Mouse (Mus musculus) kidney, embryonic 16.5 days (tissue): Measurements from ENCODE around the gene Lgals7. TPM values are rescaled to one million over a fixed set of nuclear protein-coding genes. Genes with fewer than 3 reads are reported as not detected.

Experiments
- ATAC-seq: fragments of 200-750 bp; cut with Nextera tagmentation; 2 replicates; pipeline ENCODE4 v1.8.0; 2017; ENCODE audit warnings: moderate TSS enrichment; ENCODE audit not compliant: low FRiP score, low TSS enrichment
- H3K27ac ChIP-seq: fragments of 300-500 bp; sonication (generic); 2 replicates; pipeline ENCODE4 v1.5.1; 2014; ENCODE audit warnings: low read length
- H3K27me3 ChIP-seq: fragments of 300-500 bp; sonication (generic); 2 replicates; pipeline ENCODE4 v1.6.1; 2014; ENCODE audit warnings: low read length, control low read depth, mixed read lengths; ENCODE audit not compliant: insufficient read depth
- H3K36me3 ChIP-seq: fragments of 300-500 bp; sonication (generic); 2 replicates; pipeline ENCODE4 v1.6.1; 2014; ENCODE audit warnings: low read length, control low read depth, mixed read lengths; ENCODE audit not compliant: insufficient read depth
- H3K4me1 ChIP-seq: fragments of 300-500 bp; sonication (generic); 2 replicates; pipeline ENCODE4 v1.6.1; 2014; ENCODE audit warnings: low read length, control low read depth, mixed read lengths; ENCODE audit not compliant: insufficient read depth
- H3K4me2 ChIP-seq: fragments of 300-500 bp; sonication (generic); replicated peaks from 2 replicates; pipeline ENCODE4 v1.6.1; 2014; ENCODE audit warnings: low read depth, low read length
- H3K4me3 ChIP-seq: fragments of 300-500 bp; sonication (generic); 2 replicates; pipeline ENCODE4 v1.5.1; 2014; ENCODE audit warnings: mild to moderate bottlenecking, low read length
- H3K9ac ChIP-seq: fragments of 300-500 bp; sonication (generic); replicated peaks from 2 replicates; pipeline ENCODE4 v1.6.1; 2014; ENCODE audit warnings: low read length
- H3K9me3 ChIP-seq: fragments of 300-500 bp; sonication (generic); 2 replicates; pipeline ENCODE4 v1.6.1; 2016; ENCODE audit warnings: low read length, control low read depth
- WGBS: fragments of 180-500 bp; shearing (Covaris S2); extraction: QIAGEN DNeasy Blood & Tissue Kit; methylation state at CpG from one replicate; pipeline ENCODE4 v1.1.7; 2014; 5-methylcytosine and 5-hydroxymethylcytosine counted together
- polyA plus RNA-seq: library from polyadenylated mRNA; unstranded; fragments of >200 nt; fragmentation: Nextera tagmentation; extraction: Ambion mirVana; gene quantifications from 2 replicates; pipeline ENCODE4 v1.2.1, GENCODE M21; 2015

Lgals7 gene
- polyA plus RNA-seq, 1 experiment from 2014 or later: 1.3 TPM

GRCm38 (mm10) chr7:28827338-28827737 lies 36.3 kb upstream of the Lgals7 start:
- peaks cover 7% of the 10 kb centered on the region; the same call in 1 of the 2 replicates for H3K4me1 ChIP-seq
- H3K27ac ChIP-seq: no peak overlapping the region
- H3K9me3 ChIP-seq: no peaks in the 10 kb centered on the region
- no peak overlapping the region for H3K4me3 ChIP-seq
- H3K36me3 ChIP-seq: peaks cover 20% of the 10 kb centered on the region
- ATAC-seq: no peak
- WGBS: 48% methylated on average over 3 of the region's 3 CpGs
- H3K9ac ChIP-seq: no peak overlapping the region
- H3K4me2 ChIP-seq: no peak overlapping the region
- H3K27me3 ChIP-seq: no peaks in the 10 kb centered on the region

- H3K27ac ChIP-seq: no peak overlapping the region
- no peak overlapping the region for H3K4me2 ChIP-seq
- H3K4me3 ChIP-seq: no peak overlapping the region
- peaks cover under 1% of the 10 kb centered on the region; the same call in 1 of the 2 replicates for H3K4me1 ChIP-seq
- H3K36me3 ChIP-seq: peaks cover 18% of the 10 kb centered on the region
- H3K9ac ChIP-seq: no peak overlapping the region
- no peaks in the 10 kb centered on the region for H3K27me3 ChIP-seq
- 96% methylated on average over 8 of the region's 8 CpGs for WGBS
- no peaks in the 10 kb centered on the region for H3K9me3 ChIP-seq
- no peak for ATAC-seq
These were observed 33.8 kb upstream of the Lgals7 start for GRCm38 (mm10) chr7:28829821-28830220.

- Histone ChIP-seq H3K4me3 (no peak overlapping the region), H3K9ac (no peak overlapping the region), H3K36me3 (peaks cover 18% of the 10 kb centered on the region), H3K27me3 (no peaks in the 10 kb centered on the region), H3K9me3 (no peaks in the 10 kb centered on the region), H3K4me2 (no peak overlapping the region), H3K27ac (no peak overlapping the region), H3K4me1 (no peaks in the 10 kb centered on the region)
- no peak for ATAC-seq
- 87% methylated on average over 5 of the region's 5 CpGs for WGBS
These were observed 32.7 kb upstream of the Lgals7 start for GRCm38 (mm10) chr7:28830981-28831380.

GRCm38 (mm10) chr7:28831411-28832125 lies 32.1 kb upstream of the Lgals7 start:
- 89% methylated on average over 17 of the region's 17 CpGs for whole genome bisulfite sequencing
- H3K9ac ChIP-seq: no peak overlapping the region
- H3K27ac ChIP-seq: no peak overlapping the region
- no peaks in the 10 kb centered on the region for H3K27me3 ChIP-seq
- peaks cover 18% of the 10 kb centered on the region for H3K36me3 ChIP-seq
- H3K9me3 ChIP-seq: no peaks in the 10 kb centered on the region
- no peaks in the 10 kb centered on the region for H3K4me1 ChIP-seq
- no peak overlapping the region for H3K4me2 ChIP-seq
- no peak for ATAC-seq
- no peak overlapping the region for H3K4me3 ChIP-seq

GRCm38 (mm10) chr7:28832137-28832536 lies 31.5 kb upstream of the Lgals7 start:
- no peak for ATAC-seq
- H3K27ac ChIP-seq: no peak overlapping the region
- WGBS: 64% methylated on average over 6 of the region's 6 CpGs
- no peaks in the 10 kb centered on the region for H3K4me1 ChIP-seq
- H3K27me3 ChIP-seq: no peaks in the 10 kb centered on the region
- H3K9me3 ChIP-seq: no peaks in the 10 kb centered on the region
- H3K9ac ChIP-seq: no peak overlapping the region
- H3K36me3 ChIP-seq: peaks cover 18% of the 10 kb centered on the region
- no peak overlapping the region for H3K4me2 ChIP-seq
- H3K4me3 ChIP-seq: no peak overlapping the region

- H3K4me1 ChIP-seq: no peaks in the 10 kb centered on the region
- 88% methylated on average over 6 of the region's 6 CpGs for WGBS
- no peak within 1 kb of the TSS for H3K4me2 ChIP-seq
- no peak within 1 kb of the TSS for H3K9ac ChIP-seq
- no peak within 1 kb of the TSS for H3K4me3 ChIP-seq
- H3K27ac ChIP-seq: no peak within 1 kb of the TSS
- peaks cover 18% of the 10 kb centered on the region for H3K36me3 ChIP-seq
- ATAC-seq: no peak
- no peaks in the 10 kb centered on the region for H3K9me3 ChIP-seq
- no peaks in the 10 kb centered on the region for H3K27me3 ChIP-seq
These were observed 29.8 kb upstream of the Lgals7 start, which contains the start of gene Lgals4 for GRCm38 (mm10) chr7:28833723-28834347. Gene Lgals4 (plus strand): TSS chr7:28833854.

GRCm38 (mm10) chr7:28836936-28837335 lies 26.7 kb upstream of the Lgals7 start:
- Histone ChIP-seq H3K9me3 (no peaks in the 10 kb centered on the region), H3K4me1 (no peaks in the 10 kb centered on the region), H3K27ac (no peak overlapping the region), H3K4me3 (no peak overlapping the region), H3K36me3 (no peaks in the 10 kb centered on the region), H3K4me2 (no peak overlapping the region), H3K27me3 (no peaks in the 10 kb centered on the region), H3K9ac (no peak overlapping the region)
- WGBS: 80% methylated on average over 5 of the region's 5 CpGs
- no peak for ATAC-seq

GRCm38 (mm10) chr7:28838331-28838730 lies 25.3 kb upstream of the Lgals7 start:
- 0 out of 2 replicates have a peak, but pooled peaks cover 2% of the 10 kb centered on the region for H3K9me3 ChIP-seq
- H3K4me3 ChIP-seq: no peak overlapping the region
- H3K4me2 ChIP-seq: no peak overlapping the region
- no peaks in the 10 kb centered on the region for H3K27me3 ChIP-seq
- no peaks in the 10 kb centered on the region for H3K36me3 ChIP-seq
- WGBS: 66% methylated on average over 9 of the region's 9 CpGs
- H3K4me1 ChIP-seq: no peaks in the 10 kb centered on the region
- H3K9ac ChIP-seq: no peak overlapping the region
- H3K27ac ChIP-seq: no peak overlapping the region
- no peak for ATAC-seq

GRCm38 (mm10) chr7:28847273-28847672 lies 16.4 kb upstream of the Lgals7 start:
- no peak for ATAC-seq
- WGBS: 53% methylated on average over 1 of the region's 1 CpGs

GRCm38 (mm10) chr7:28849700-28850236 lies 13.9 kb upstream of the Lgals7 start:
- WGBS: 19% methylated on average over 1 of the region's 1 CpGs
- peak; percentile 69; the same call in 1 of the 2 replicates for ATAC-seq

More at GRCm38 (mm10) chr7:28847273-28847672, 16.4 kb upstream of the Lgals7 start:
- no peak overlapping the region for H3K4me2 ChIP-seq
- H3K9me3 ChIP-seq: peaks cover 2% of the 10 kb centered on the region; the same call in 1 of the 2 replicates
- H3K4me3 ChIP-seq: no peak overlapping the region
- H3K9ac ChIP-seq: no peak overlapping the region
- no peak overlapping the region for H3K27ac ChIP-seq
- H3K36me3 ChIP-seq: no peaks in the 10 kb centered on the region
- H3K4me1 ChIP-seq: peaks cover 4% of the 10 kb centered on the region; the same call in 1 of the 2 replicates
- no peaks in the 10 kb centered on the region for H3K27me3 ChIP-seq

More at GRCm38 (mm10) chr7:28849700-28850236, 13.9 kb upstream of the Lgals7 start:
- H3K4me1 ChIP-seq: peaks cover 4% of the 10 kb centered on the region; the same call in 1 of the 2 replicates
- H3K36me3 ChIP-seq: no peaks in the 10 kb centered on the region
- H3K4me2 ChIP-seq: no peak overlapping the region
- no peak overlapping the region; the same call in 1 of the 2 replicates for H3K27ac ChIP-seq
- no peak overlapping the region for H3K9ac ChIP-seq
- no peaks in the 10 kb centered on the region for H3K27me3 ChIP-seq
- no peak overlapping the region for H3K4me3 ChIP-seq
- H3K9me3 ChIP-seq: no peaks in the 10 kb centered on the region
